Mouse (Mus musculus) layer of hippocampus, adult 9-11 months (tissue): ENCODE measurements around the gene Cnksr3.

Experiments used
- DNase-seq: peaks from one replicate; pipeline ENCODE4 v3.0.0; 2022

The Cnksr3 gene

DNA sequence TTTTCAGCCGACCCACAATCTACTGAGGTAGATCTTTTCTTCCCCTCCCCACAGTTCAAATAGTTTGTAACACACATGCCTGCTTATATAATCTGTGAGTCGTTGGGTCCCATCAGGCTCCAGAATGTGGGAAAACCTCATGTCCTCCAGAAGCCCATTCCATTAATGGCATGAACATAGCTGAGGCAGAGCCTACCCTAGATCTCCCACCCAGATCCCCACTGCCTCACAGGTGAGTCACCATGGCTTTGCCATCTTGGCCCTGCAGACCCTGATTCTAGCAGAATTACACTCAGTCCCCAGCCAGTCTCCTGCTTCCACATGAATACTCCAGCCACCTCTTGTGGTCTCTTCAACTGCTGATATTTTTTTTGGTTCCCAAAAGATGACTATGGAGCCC lies 136.4 kb downstream of the Cnksr3 start:
- no peak for DNase-seq

DNA sequence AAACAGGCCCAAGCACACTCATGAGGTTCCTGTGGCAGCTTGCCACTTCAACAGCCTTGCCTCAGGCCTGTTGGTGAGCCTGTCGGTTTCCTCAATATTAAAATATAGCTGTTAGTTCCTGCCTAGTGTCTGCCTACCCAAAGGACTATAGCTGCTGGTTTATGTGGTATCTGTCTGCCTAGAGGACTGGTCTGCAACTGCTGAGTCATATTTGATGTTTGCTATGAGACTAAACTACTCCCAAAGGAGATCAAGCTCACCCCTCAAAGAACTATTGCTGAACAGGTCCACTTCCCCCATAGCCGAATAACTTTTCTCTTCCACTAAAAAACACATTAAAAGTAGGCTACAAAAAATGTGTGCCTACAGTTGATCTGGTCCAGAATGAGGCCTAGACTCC lies 137.8 kb downstream of the Cnksr3 start:
- DNase-seq = no peak

DNA sequence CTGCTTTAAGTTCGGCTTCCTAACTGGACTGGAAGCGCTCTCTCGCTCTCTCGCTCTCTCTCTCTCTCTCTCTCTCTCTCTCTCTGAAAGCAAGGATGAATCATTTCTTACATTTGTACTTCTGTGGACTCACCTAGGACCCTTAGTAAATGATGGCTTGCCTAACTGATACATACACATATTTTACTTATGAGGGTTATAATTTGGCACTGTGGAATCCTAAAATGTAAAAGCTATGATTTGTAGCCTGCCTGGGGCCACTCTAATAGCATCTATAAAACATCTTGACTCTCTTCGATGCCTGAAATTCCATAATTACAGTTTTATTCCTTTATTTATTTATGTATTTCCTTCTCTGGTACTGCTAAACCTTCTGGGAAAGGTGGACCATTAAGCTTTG lies 141.1 kb downstream of the Cnksr3 start:
- no peak for DNase-seq

DNA sequence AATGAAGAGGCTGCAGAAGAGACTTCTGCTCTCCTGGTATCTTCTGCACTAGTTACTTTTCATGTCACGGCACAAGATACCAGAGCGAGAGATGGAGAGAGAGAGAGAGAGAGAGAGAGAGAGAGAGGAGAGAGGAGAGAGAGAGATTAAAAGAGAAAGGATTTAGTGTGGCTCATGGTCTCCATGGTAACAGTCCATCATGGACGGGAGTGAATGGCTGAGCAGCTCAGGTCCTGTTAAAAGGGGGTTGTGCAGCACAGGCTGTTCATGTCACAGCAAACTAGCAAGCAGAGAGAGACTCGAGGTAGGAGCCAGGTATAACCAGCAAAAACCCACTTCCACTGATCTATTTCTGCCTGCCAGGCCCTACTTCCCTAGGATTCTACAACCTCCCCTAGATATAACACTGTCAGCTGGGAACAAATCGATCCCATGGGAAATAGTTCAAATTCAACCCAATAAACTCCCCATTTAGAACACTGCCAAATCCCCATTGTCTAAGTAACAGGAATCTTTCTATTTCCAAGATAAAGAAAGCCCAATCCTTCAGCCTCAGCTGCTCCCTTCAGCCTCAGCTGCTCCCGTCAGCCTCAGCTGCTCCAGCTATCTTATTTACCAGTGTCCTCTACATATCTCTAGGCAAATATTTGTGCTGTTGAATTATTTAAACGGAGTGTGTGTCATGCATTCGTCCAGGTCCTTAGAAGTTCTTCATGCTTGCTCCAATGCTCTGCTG lies 141.8 kb downstream of the Cnksr3 start:
- no peak for DNase-seq

DNA sequence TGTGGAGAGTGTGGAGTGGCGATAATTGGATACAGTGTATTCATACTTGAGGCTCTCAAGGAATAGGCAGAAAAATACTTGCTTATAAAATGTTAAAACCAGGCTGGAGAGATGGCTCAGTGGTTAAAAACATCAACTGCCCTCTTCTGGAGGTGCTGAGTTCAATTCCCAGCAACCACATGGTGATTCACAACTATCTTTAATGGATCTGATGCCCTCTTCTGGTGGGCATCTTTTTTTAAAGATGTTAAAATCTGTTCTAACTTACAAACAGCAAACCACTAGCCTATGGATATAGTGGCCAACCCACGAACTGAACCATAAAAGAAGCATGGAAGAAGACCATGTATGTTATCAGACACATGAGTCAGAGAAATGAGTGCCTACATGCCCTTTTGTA lies 142.9 kb downstream of the Cnksr3 start:
- DNase-seq = no peak
